Mouse (Mus musculus) midbrain, embryonic 14.5 days (tissue): ENCODE measurements around the gene Pwwp2b. TPM values are rescaled to one million over a fixed set of nuclear protein-coding genes. Genes with fewer than 3 reads are reported as not detected.

ENCODE experiments used
- ATAC-seq: fragments of 200-750 bp; cut with Nextera tagmentation; 2 replicates; pipeline ENCODE4 v1.8.0; 2017; ENCODE audit warnings: moderate number of reproducible peaks, moderate library complexity; ENCODE audit not compliant: low FRiP score, low TSS enrichment
- DNase-seq: peaks from one replicate; pipeline ENCODE4 v3.0.0-alpha.2; 2015
- H3K27ac ChIP-seq: fragments of 300-500 bp; sonication (generic); replicated peaks from 2 replicates; pipeline ENCODE4 v1.5.1; 2014; ENCODE audit warnings: mild to moderate bottlenecking, low read depth, low read length, moderate library complexity
- H3K27me3 ChIP-seq: fragments of 300-500 bp; sonication (generic); 2 replicates; pipeline ENCODE4 v1.6.1; 2014; ENCODE audit warnings: low read length, control low read depth, mixed read lengths; ENCODE audit not compliant: control insufficient read depth, insufficient read depth
- H3K36me3 ChIP-seq: fragments of 300-500 bp; sonication (generic); 2 replicates; pipeline ENCODE4 v1.6.1; 2014; ENCODE audit warnings: low read length, control low read depth; ENCODE audit not compliant: control insufficient read depth, insufficient read depth
- H3K4me1 ChIP-seq: fragments of 300-500 bp; sonication (generic); 2 replicates; pipeline ENCODE4 v1.6.1; 2014; ENCODE audit warnings: mild to moderate bottlenecking, antibody characterized with exemption, low read length, control low read depth; ENCODE audit not compliant: control insufficient read depth, insufficient read depth
- H3K4me2 ChIP-seq: fragments of 300-500 bp; sonication (generic); 2 replicates; pipeline ENCODE4 v1.6.1; 2014; ENCODE audit warnings: mild to moderate bottlenecking, low read length, moderate library complexity
- H3K4me3 ChIP-seq: fragments of 300-500 bp; sonication (generic); replicated peaks from 2 replicates; pipeline ENCODE4 v1.5.1; 2014; ENCODE audit warnings: low read depth, low read length
- H3K9ac ChIP-seq: fragments of 300-500 bp; sonication (generic); replicated peaks from 2 replicates; pipeline ENCODE4 v1.6.1; 2014; ENCODE audit warnings: mild to moderate bottlenecking, low read length, moderate library complexity
- H3K9me3 ChIP-seq: fragments of 300-500 bp; sonication (generic); 2 replicates; pipeline ENCODE4 v1.6.1; 2016; ENCODE audit warnings: low read length, control low read depth, mixed read lengths; ENCODE audit not compliant: control insufficient read depth
- WGBS: fragments of 180-500 bp; shearing (Covaris S2); extraction: QIAGEN DNeasy Blood & Tissue Kit; methylation state at CpG from one replicate; pipeline ENCODE4 v1.1.7; 2014; 5-methylcytosine and 5-hydroxymethylcytosine counted together
- polyA plus RNA-seq: library from polyadenylated mRNA; unstranded; fragments of >200 nt; fragmentation: Nextera tagmentation; extraction: Ambion mirVana; gene quantifications from 2 replicates; pipeline ENCODE4 v1.2.1, GENCODE M21; 2014

The Pwwp2b gene
- polyA plus RNA-seq, 1 experiment from 2014 or later, result 4.1 TPM

- no peak for DNase-seq
- no peaks in the 10 kb centered on the region for H3K9me3 ChIP-seq
- H3K36me3 ChIP-seq, result no peaks in the 10 kb centered on the region
- no peak for ATAC-seq
- no peaks in the 10 kb centered on the region for H3K27me3 ChIP-seq
- no peak overlapping the region for H3K9ac ChIP-seq
- H3K27ac ChIP-seq, result no peak overlapping the region; the same call in 1 of the 2 replicates
- WGBS, result 72% methylated on average over 10 of the region's 10 CpGs
- no peak overlapping the region for H3K4me3 ChIP-seq
- peaks cover 8% of the 10 kb centered on the region; the same call in 1 of the 2 replicates for H3K4me1 ChIP-seq
- no peak overlapping the region for H3K4me2 ChIP-seq
Observed at GRCm38 (mm10) chr7:139275586-139275985, 27.3 kb downstream of the Pwwp2b start.

GRCm38 (mm10) chr7:139276150-139276549 is 27.9 kb downstream of the Pwwp2b start:
- 86% methylated on average over 10 of the region's 10 CpGs for WGBS
- H3K4me1 ChIP-seq, result peaks cover 10% of the 10 kb centered on the region; the same call in 1 of the 2 replicates
- H3K4me2 ChIP-seq, result no peak overlapping the region
- no peak overlapping the region for H3K9ac ChIP-seq
- H3K4me3 ChIP-seq, result no peak overlapping the region
- DNase-seq (no peak), ATAC-seq (no peak)
- H3K36me3 ChIP-seq, result no peaks in the 10 kb centered on the region
- no peaks in the 10 kb centered on the region for H3K9me3 ChIP-seq
- no peak overlapping the region for H3K27ac ChIP-seq
- H3K27me3 ChIP-seq, result no peaks in the 10 kb centered on the region

- H3K27ac ChIP-seq, result no peak overlapping the region
- DNase-seq (no peak), ATAC-seq (no peak)
- no peak overlapping the region for H3K9ac ChIP-seq
- no peak overlapping the region for H3K4me3 ChIP-seq
- no peaks in the 10 kb centered on the region for H3K27me3 ChIP-seq
- 78% methylated on average over 7 of the region's 7 CpGs for WGBS
- H3K9me3 ChIP-seq, result no peaks in the 10 kb centered on the region
- H3K36me3 ChIP-seq, result no peaks in the 10 kb centered on the region
- H3K4me2 ChIP-seq, result no peak overlapping the region
- peaks cover 11% of the 10 kb centered on the region; the same call in 1 of the 2 replicates for H3K4me1 ChIP-seq
Observed at GRCm38 (mm10) chr7:139277536-139277935, 29.3 kb downstream of the Pwwp2b start.

- WGBS, result 71% methylated on average over 5 of the region's 5 CpGs
- Histone ChIP-seq H3K4me1 (peaks cover 11% of the 10 kb centered on the region; the same call in 1 of the 2 replicates), H3K9me3 (no peaks in the 10 kb centered on the region), H3K9ac (no peak overlapping the region), H3K36me3 (no peaks in the 10 kb centered on the region), H3K27me3 (no peaks in the 10 kb centered on the region), H3K27ac (no peak overlapping the region; the same call in 1 of the 2 replicates), H3K4me2 (no peak overlapping the region), H3K4me3 (no peak overlapping the region)
- DNase-seq (no peak), ATAC-seq (no peak)
Observed at GRCm38 (mm10) chr7:139279571-139279970, 31.3 kb downstream of the Pwwp2b start.

GRCm38 (mm10) chr7:139280044-139280443 is 31.8 kb downstream of the Pwwp2b start:
- ATAC-seq (no peak), DNase-seq (no peak)
- H3K4me1 ChIP-seq, result peaks cover 11% of the 10 kb centered on the region; the same call in 1 of the 2 replicates
- H3K4me2 ChIP-seq, result no peak overlapping the region
- no peaks in the 10 kb centered on the region for H3K9me3 ChIP-seq
- H3K27me3 ChIP-seq, result no peaks in the 10 kb centered on the region
- H3K9ac ChIP-seq, result no peak overlapping the region
- no peaks in the 10 kb centered on the region for H3K36me3 ChIP-seq
- H3K4me3 ChIP-seq, result no peak overlapping the region
- H3K27ac ChIP-seq, result no peak overlapping the region; the same call in 1 of the 2 replicates
- 75% methylated on average over 1 of the region's 1 CpGs for WGBS

- no peak for DNase-seq
- no peak for ATAC-seq
- Histone ChIP-seq H3K27ac (no peak overlapping the region), H3K27me3 (no peaks in the 10 kb centered on the region), H3K4me2 (no peak overlapping the region), H3K4me3 (no peak overlapping the region), H3K4me1 (peaks cover 11% of the 10 kb centered on the region; the same call in 1 of the 2 replicates), H3K9me3 (no peaks in the 10 kb centered on the region), H3K36me3 (no peaks in the 10 kb centered on the region), H3K9ac (no peak overlapping the region)
- 37% methylated on average over 2 of the region's 2 CpGs for WGBS
Observed at GRCm38 (mm10) chr7:139281195-139281594, 32.9 kb downstream of the Pwwp2b start.

GRCm38 (mm10) chr7:139282037-139282436 is 33.8 kb downstream of the Pwwp2b start:
- no peaks in the 10 kb centered on the region for H3K27me3 ChIP-seq
- H3K27ac ChIP-seq, result no peak overlapping the region
- peaks cover 11% of the 10 kb centered on the region; the same call in 1 of the 2 replicates for H3K4me1 ChIP-seq
- H3K9ac ChIP-seq, result no peak overlapping the region
- no peak for ATAC-seq
- DNase-seq, result no peak
- H3K4me3 ChIP-seq, result no peak overlapping the region
- no peaks in the 10 kb centered on the region for H3K36me3 ChIP-seq
- H3K9me3 ChIP-seq, result no peaks in the 10 kb centered on the region
- 75% methylated on average over 3 of the region's 3 CpGs for WGBS
- no peak overlapping the region for H3K4me2 ChIP-seq

- H3K36me3 ChIP-seq, result no peaks in the 10 kb centered on the region
Observed at GRCm38 (mm10) chr7:139285295-139285943, 37.1 kb downstream of the Pwwp2b start.

GRCm38 (mm10) chr7:139288540-139288939 is 40.3 kb downstream of the Pwwp2b start:
- H3K4me3 ChIP-seq, result no peak overlapping the region
- H3K9me3 ChIP-seq, result no peaks in the 10 kb centered on the region
- H3K4me1 ChIP-seq, result no peaks in the 10 kb centered on the region
- ATAC-seq, result no peak
- H3K27me3 ChIP-seq, result no peaks in the 10 kb centered on the region
- no peak for DNase-seq
- 90% methylated on average over 7 of the region's 7 CpGs for WGBS
- H3K36me3 ChIP-seq, result no peaks in the 10 kb centered on the region
- H3K9ac ChIP-seq, result no peak overlapping the region
- H3K27ac ChIP-seq, result no peak overlapping the region
- no peak overlapping the region for H3K4me2 ChIP-seq

More at GRCm38 (mm10) chr7:139285295-139285943, 37.1 kb downstream of the Pwwp2b start:
- ATAC-seq (no peak), DNase-seq (no peak)
- Histone ChIP-seq H3K9me3 (no peaks in the 10 kb centered on the region), H3K4me3 (no peak overlapping the region), H3K4me2 (no peak overlapping the region), H3K9ac (no peak overlapping the region), H3K27ac (no peak overlapping the region), H3K27me3 (no peaks in the 10 kb centered on the region), H3K4me1 (0 out of 2 replicates have a peak, but pooled peaks cover 4% of the 10 kb centered on the region)
- WGBS, result 75% methylated on average over 16 of the region's 16 CpGs
